8 mouse cellular contexts compared by ENCODE assay signal in genomic region chr3:65586966-65587365, GRCm38 (mm10). TPM values are rescaled to one million over a fixed set of nuclear protein-coding genes. Genes with fewer than 3 reads are reported as not detected.
DNase-seq lines count a peak whose midpoint lies in the region; ATAC-seq and TF ChIP-seq lines count a peak whose summit lies in the region.

No protein-coding gene starts in this region.

- TF ChIP-seq EP300 in ES-Bruce4 (IDR thresholded peaks at IDR 0.05; ENCODE audit: insufficient read depth, low read depth, low read length): no peak

- no peak overlapping the region for H3K27ac ChIP-seq in heart, embryonic 15.5 days
- no peak overlapping the region for H3K27ac ChIP-seq in ES-Bruce4 (ENCODE audit: insufficient read depth, low read length)
- H3K27ac ChIP-seq in forebrain, postnatal 0 days (ENCODE audit: low read depth, low read length): no peak overlapping the region
- H3K27ac ChIP-seq in midbrain, embryonic 10.5 days (replicated peaks): peak overlapping the region; percentile 78

- H3K36me3 ChIP-seq in heart, embryonic 15.5 days: no peaks in the 10 kb centered on the region
- no peaks in the 10 kb centered on the region for H3K36me3 ChIP-seq in ES-Bruce4 (ENCODE audit: control insufficient read depth, insufficient read depth, low read length, poor library complexity, severe bottlenecking)
- H3K36me3 ChIP-seq in forebrain, postnatal 0 days (ENCODE audit: insufficient read depth): no peaks in the 10 kb centered on the region
- H3K36me3 ChIP-seq in midbrain, embryonic 10.5 days: no peaks in the 10 kb centered on the region

- no peak overlapping the region for H3K9ac ChIP-seq in heart, embryonic 15.5 days
- H3K9ac ChIP-seq in ES-Bruce4 (ENCODE audit: low read depth, poor library complexity, severe bottlenecking): peak overlapping the region; percentile 18
- H3K9ac ChIP-seq in forebrain, postnatal 0 days: no peak overlapping the region

- ATAC-seq in heart, embryonic 15.5 days (replicated peaks; ENCODE audit: insufficient number of reproducible peaks, insufficient read depth, low FRiP score, low read depth): no peak
- peak; percentile 21 for ATAC-seq in forebrain, postnatal 0 days

- H3K4me3 ChIP-seq in heart, embryonic 15.5 days: no peak overlapping the region
- no peak overlapping the region for H3K4me3 ChIP-seq in ES-Bruce4 (ENCODE audit: low read depth, low read length)
- H3K4me3 ChIP-seq in forebrain, postnatal 0 days (ENCODE audit: low read depth, low read length): peak overlapping the region; percentile 32; the same call in 1 of the 2 replicates
- peak overlapping the region; percentile 47 for H3K4me3 ChIP-seq in midbrain, embryonic 10.5 days

- 80% methylated on average over 2 of the region's 2 CpGs for WGBS in heart, embryonic 15.5 days
- WGBS in forebrain, postnatal 0 days: 51% methylated on average over 2 of the region's 2 CpGs
- WGBS in midbrain, embryonic 10.5 days: 52% methylated on average over 2 of the region's 2 CpGs

- no peaks in the 10 kb centered on the region for H3K4me1 ChIP-seq in heart, embryonic 15.5 days (replicated peaks)
- no peaks in the 10 kb centered on the region for H3K4me1 ChIP-seq in ES-Bruce4 (ENCODE audit: control insufficient read depth, insufficient read depth, low read length)
- H3K4me1 ChIP-seq in forebrain, postnatal 0 days (ENCODE audit: insufficient read depth): peaks cover 9% of the 10 kb centered on the region; the same call in 1 of the 2 replicates
- peaks cover 37% of the 10 kb centered on the region for H3K4me1 ChIP-seq in midbrain, embryonic 10.5 days

- no peaks in the 10 kb centered on the region for H3K9me3 ChIP-seq in heart, embryonic 15.5 days (replicated peaks)
- 0 out of 2 replicates have a peak, but pooled peaks cover 2% of the 10 kb centered on the region for H3K9me3 ChIP-seq in ES-Bruce4 (replicated peaks; ENCODE audit: control insufficient read depth, insufficient read depth, low read length, poor library complexity, severe bottlenecking)
- no peaks in the 10 kb centered on the region for H3K9me3 ChIP-seq in forebrain, postnatal 0 days (ENCODE audit: low read length)
- H3K9me3 ChIP-seq in midbrain, embryonic 10.5 days (replicated peaks): no peaks in the 10 kb centered on the region; the same call in 1 of the 2 replicates

- DNase-seq in heart, postnatal 4 days: no peak
- no peak for DNase-seq in forebrain, postnatal 0 days
- DNase-seq in midbrain, embryonic 10.5 days (ENCODE audit: low spot score): no peak
- DNase-seq in spleen, adult 12 weeks (ENCODE audit: low spot score): no peak
- DNase-seq in testis, postnatal 10 days (ENCODE audit: low spot score): no peak
- DNase-seq in B cell, adult 2 months: no peak

- TF ChIP-seq POLR2A in ES-Bruce4 (IDR thresholded peaks at IDR 0.05; ENCODE audit: insufficient read depth, low read length): no peak

- H3K27me3 ChIP-seq in heart, embryonic 15.5 days: no peaks in the 10 kb centered on the region
- no peaks in the 10 kb centered on the region; the same call in 1 of the 2 replicates for H3K27me3 ChIP-seq in ES-Bruce4 (ENCODE audit: control insufficient read depth, insufficient read depth, low read length, poor library complexity, severe bottlenecking)
- H3K27me3 ChIP-seq in forebrain, postnatal 0 days (ENCODE audit: insufficient read depth, low read length): no peaks in the 10 kb centered on the region
- H3K27me3 ChIP-seq in midbrain, embryonic 10.5 days (ENCODE audit: low read depth, poor library complexity, severe bottlenecking): peaks cover 19% of the 10 kb centered on the region

- H3K4me2 ChIP-seq in heart, embryonic 15.5 days: peak overlapping the region; percentile 64
- peak overlapping the region; percentile 52; the same call in 1 of the 2 replicates for H3K4me2 ChIP-seq in forebrain, postnatal 0 days (ENCODE audit: low read depth)

- TF ChIP-seq CTCF in ES-Bruce4 (IDR thresholded peaks at IDR 0.05; ENCODE audit: low read depth, low read length): no peak
- TF ChIP-seq CTCF in forebrain, postnatal 0 days (IDR thresholded peaks at IDR 0.05; ENCODE audit: low read depth): no peak

RNA-seq across cellular contexts. Expression of gene Tiparp, which starts 58.8 kb away (rescaled TPM):
- polyA plus RNA-seq in heart, embryonic 15.5 days (2015; fragmentation: Nextera tagmentation; extraction: Ambion mirVana): 23.1 and 23.9 TPM in 2 replicates
- total RNA-seq in heart, postnatal 4 days (2021): 10 to 100 TPM; 11.8 to 14.2 TPM
- polyA plus RNA-seq in ES-Bruce4 (2011; ENCODE audit: insufficient read depth, insufficient read length, low read depth, missing spikeins): 38.5 and 40.5 TPM in 2 replicates
- 23.3 and 26.8 TPM in 2 replicates for total RNA-seq in forebrain, postnatal 0 days (2014; rRNA removed)
- polyA plus RNA-seq in forebrain, postnatal 0 days (2015; fragmentation: Nextera tagmentation; extraction: Ambion mirVana): 19.5 and 19.9 TPM in 2 replicates
- 43.4 and 44.9 TPM in 2 replicates for polyA plus RNA-seq in midbrain, embryonic 10.5 days (2016; fragmentation: Nextera tagmentation; extraction: Ambion mirVana)

Comparison
In these comparisons a context has a peak if more than half of its experiments do, and no peak if none do; other contexts are left out.
1. H3K4me3 ChIP-seq: peak in forebrain, postnatal 0 days (single experiment) and midbrain, embryonic 10.5 days (single experiment); none in heart, embryonic 15.5 days (single experiment) and ES-Bruce4 (single experiment).